Mouse (Mus musculus) testis, adult 2 months (tissue): ENCODE data around the gene Taf3. TPM values are rescaled to one million over a fixed set of nuclear protein-coding genes. Genes with fewer than 3 reads are reported as not detected.

Experiments used
- H3K27ac ChIP-seq: fragments of 200-500 bp; 2 replicates; pipeline ENCODE4 v1.5.1; 2012; ENCODE audit warnings: low read depth, low read length; ENCODE audit not compliant: control insufficient read depth, insufficient read depth
- H3K27me3 ChIP-seq: fragments of 200-500 bp; 2 replicates; pipeline ENCODE4 v1.6.1; 2012; ENCODE audit warnings: mild to moderate bottlenecking, low read length, moderate library complexity; ENCODE audit not compliant: control insufficient read depth, insufficient read depth
- H3K36me3 ChIP-seq: fragments of 200-500 bp; 2 replicates; pipeline ENCODE4 v1.6.1; 2012; ENCODE audit warnings: mild to moderate bottlenecking, low read length; ENCODE audit not compliant: control insufficient read depth, insufficient read depth
- H3K4me1 ChIP-seq: fragments of 200-500 bp; 2 replicates; pipeline ENCODE4 v1.6.1; 2012; ENCODE audit warnings: low read length; ENCODE audit not compliant: control insufficient read depth, insufficient read depth
- H3K4me3 ChIP-seq: fragments of 200-500 bp; 2 replicates; pipeline ENCODE4 v1.5.1; 2012; ENCODE audit warnings: low read depth, mild to moderate bottlenecking, low read length, moderate library complexity, mixed read lengths; ENCODE audit not compliant: control insufficient read depth
- CTCF ChIP-seq: fragments of 200-500 bp; IDR thresholded peaks from 2 replicates; pipeline ENCODE4 v1.5.1; 2012; ENCODE audit warnings: low read depth, mild to moderate bottlenecking, inconsistent platforms, low read length, moderate library complexity; ENCODE audit not compliant: control insufficient read depth, insufficient read depth, insufficient replicate concordance
- POLR2A ChIP-seq: fragments of 200-500 bp; IDR thresholded peaks from 2 replicates; pipeline ENCODE4 v1.6.1; 2012; ENCODE audit warnings: low read depth, mild to moderate bottlenecking, inconsistent platforms, low read length, moderate library complexity; ENCODE audit not compliant: control insufficient read depth
- polyA plus RNA-seq: library from polyadenylated mRNA; depleted of rRNA; stranded (reverse); fragments of >200 nt; gene quantifications from 2 replicates; pipeline ENCODE4 v1.2.3, GENCODE M21; 2012

The Taf3 gene
- polyA plus RNA-seq, 1 experiment, result 9.1 TPM

DNA sequence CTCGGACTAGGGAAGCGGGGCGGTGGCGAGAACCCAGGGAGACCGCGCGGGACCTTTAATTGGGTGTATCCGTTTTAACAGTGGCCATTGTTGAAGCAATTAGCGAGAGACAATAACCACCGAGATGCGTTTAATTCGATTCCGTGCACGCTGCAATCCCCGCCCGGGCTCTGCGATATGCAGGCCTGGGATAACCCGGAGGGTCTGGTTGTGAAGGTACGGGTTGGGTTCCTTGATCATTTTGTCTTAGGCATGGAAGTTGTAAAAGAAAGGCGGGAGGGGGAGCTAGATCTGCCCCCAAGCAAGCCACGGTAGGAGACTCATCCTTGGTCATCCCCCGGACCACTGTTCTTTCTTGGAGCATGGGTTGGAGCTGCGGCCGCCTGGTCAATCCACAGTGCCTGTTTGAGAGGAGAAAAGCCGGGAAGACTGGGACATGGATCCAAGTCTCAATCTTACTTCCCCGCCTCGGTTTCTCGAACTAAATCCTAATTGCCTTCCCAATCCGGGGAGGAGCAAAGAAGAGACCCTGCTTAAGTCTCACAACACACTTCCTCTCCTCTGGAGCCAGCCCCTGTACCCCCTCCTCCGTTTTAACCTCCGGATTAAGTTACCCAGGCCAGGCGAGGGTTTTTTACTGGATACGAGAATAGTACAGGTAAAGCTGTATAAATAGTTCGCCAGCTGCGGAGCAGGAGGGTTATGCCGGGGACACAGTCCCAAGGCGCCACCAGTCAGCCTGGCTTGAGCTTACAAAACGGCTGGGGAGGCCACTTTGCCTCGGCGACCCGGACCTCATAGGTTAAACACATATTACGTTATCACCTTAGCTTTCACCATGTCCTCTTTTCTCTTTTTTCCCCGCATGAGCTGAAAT lies 165.2 kb downstream of the Taf3 start:
- TF ChIP-seq POLR2A, result no peak
- no peak for TF ChIP-seq CTCF
- Histone ChIP-seq H3K4me1 (peaks cover 15% of the 10 kb centered on the region), H3K27me3 (peaks cover 26% of the 10 kb centered on the region), H3K36me3 (no peaks in the 10 kb centered on the region), H3K27ac (no peak overlapping the region), H3K4me3 (peak overlapping the region; percentile 87)

GRCm38 (mm10) chr2:9882371-9882925 lies 165.9 kb downstream of the Taf3 start:
- Histone ChIP-seq H3K27ac (no peak overlapping the region), H3K4me1 (peaks cover 15% of the 10 kb centered on the region)

DNA sequence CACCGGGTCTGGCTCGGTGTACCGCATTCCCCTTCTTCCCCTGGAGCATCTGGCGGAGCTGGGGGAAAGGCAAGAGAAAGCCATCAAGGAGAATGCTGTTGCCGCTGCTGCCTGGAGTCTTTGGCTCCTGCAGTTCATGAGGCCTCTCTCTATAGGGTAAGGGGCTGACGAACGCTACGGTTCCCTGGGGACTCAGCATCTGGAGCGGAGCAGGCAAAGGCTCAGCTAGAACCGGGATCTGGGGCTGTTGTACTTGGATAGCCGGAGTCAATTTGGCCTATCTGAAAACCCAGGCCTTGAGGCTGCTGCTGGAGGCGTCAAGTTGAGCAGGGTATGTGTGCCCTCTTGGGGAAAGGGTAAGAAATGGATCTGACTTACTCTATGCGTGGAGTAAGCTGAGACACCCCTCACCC lies 166.8 kb downstream of the Taf3 start:
- peak overlapping the region; percentile 87 for H3K4me3 ChIP-seq
- peaks cover 20% of the 10 kb centered on the region for H3K4me1 ChIP-seq
- no peak overlapping the region for H3K27ac ChIP-seq
- peaks cover 28% of the 10 kb centered on the region for H3K27me3 ChIP-seq
- TF ChIP-seq CTCF, result no peak
- no peak for TF ChIP-seq POLR2A
- H3K36me3 ChIP-seq, result no peaks in the 10 kb centered on the region

More at GRCm38 (mm10) chr2:9882371-9882925, 165.9 kb downstream of the Taf3 start:
- H3K4me3 ChIP-seq, result peak overlapping the region; percentile 87
- peaks cover 28% of the 10 kb centered on the region for H3K27me3 ChIP-seq
- TF ChIP-seq CTCF (no peak), POLR2A (no peak)
- H3K36me3 ChIP-seq, result no peaks in the 10 kb centered on the region

GRCm38 (mm10) chr2:9881051-9881591 lies 167.3 kb downstream of the Taf3 start, which contains the start of gene 4930412O13Rik:
4930412O13Rik (plus strand) TSS chr2:9881252.
- H3K27me3 ChIP-seq, result peaks cover 28% of the 10 kb centered on the region
- H3K4me1 ChIP-seq, result peaks cover 20% of the 10 kb centered on the region
- TF ChIP-seq CTCF (no peak), POLR2A (peak; percentile 30; the same call in 1 of the 2 replicates)
- H3K4me3 ChIP-seq, result peak within 1 kb of the TSS; percentile 87
- H3K27ac ChIP-seq, result no peak within 1 kb of the TSS
- no peaks in the 10 kb centered on the region for H3K36me3 ChIP-seq

DNA sequence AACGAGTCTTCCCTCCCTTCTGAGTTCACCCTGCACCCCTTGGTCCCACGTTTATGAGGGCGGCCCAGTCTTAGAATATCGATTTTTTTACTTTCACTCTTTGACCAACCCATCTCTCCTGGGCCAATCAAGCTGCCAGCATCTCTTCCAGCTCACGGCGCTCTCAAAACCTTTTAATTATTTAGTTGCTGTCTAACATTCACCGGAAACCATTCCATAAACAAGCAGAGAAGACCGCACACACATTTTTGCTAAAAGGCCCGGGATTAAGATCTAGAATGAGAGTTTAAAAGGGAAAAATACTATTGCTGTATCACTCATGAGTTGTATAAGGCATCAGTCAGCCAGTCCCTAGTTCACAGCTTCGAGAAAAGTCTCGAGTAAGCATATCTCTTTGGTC lies 168.1 kb downstream of the Taf3 start:
- no peak overlapping the region for H3K4me3 ChIP-seq
- H3K27me3 ChIP-seq, result peaks cover 28% of the 10 kb centered on the region
- H3K27ac ChIP-seq, result no peak overlapping the region
- peaks cover 20% of the 10 kb centered on the region for H3K4me1 ChIP-seq
- no peak for TF ChIP-seq POLR2A
- no peak for TF ChIP-seq CTCF
- no peaks in the 10 kb centered on the region for H3K36me3 ChIP-seq

DNA sequence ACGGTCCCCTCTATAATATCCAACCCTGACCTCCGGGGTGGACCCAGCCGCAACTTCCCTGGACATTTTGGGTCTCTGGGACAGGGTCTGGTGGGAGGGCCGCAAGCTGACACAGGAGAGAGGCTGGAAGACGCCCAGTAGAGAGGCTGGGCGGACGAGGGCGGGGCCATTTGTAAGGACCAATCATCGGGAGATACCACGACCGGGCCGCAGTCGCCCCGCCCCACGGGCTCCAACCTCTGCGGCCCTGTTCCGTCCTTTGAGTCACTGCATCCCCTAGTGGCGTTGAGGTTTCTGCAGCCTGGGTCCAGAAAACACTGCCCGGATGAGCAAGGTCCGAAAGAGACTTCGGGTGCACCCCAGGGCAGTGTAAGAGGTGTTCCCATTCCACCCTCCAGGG lies 168.9 kb downstream of the Taf3 start:
- Histone ChIP-seq H3K27me3 (peaks cover 28% of the 10 kb centered on the region), H3K4me1 (peaks cover 20% of the 10 kb centered on the region), H3K36me3 (no peaks in the 10 kb centered on the region), H3K4me3 (peak overlapping the region; percentile 12), H3K27ac (no peak overlapping the region)
- peak; percentile 46; the same call in 1 of the 2 replicates for TF ChIP-seq CTCF
- no peak for TF ChIP-seq POLR2A

- Histone ChIP-seq H3K27ac (no peak overlapping the region), H3K27me3 (peaks cover 31% of the 10 kb centered on the region), H3K4me1 (peaks cover 23% of the 10 kb centered on the region), H3K4me3 (peak overlapping the region; percentile 12), H3K36me3 (no peaks in the 10 kb centered on the region)
- TF ChIP-seq CTCF (no peak), POLR2A (no peak)
These were observed 169.3 kb downstream of the Taf3 start for GRCm38 (mm10) chr2:9879092-9879491.

DNA sequence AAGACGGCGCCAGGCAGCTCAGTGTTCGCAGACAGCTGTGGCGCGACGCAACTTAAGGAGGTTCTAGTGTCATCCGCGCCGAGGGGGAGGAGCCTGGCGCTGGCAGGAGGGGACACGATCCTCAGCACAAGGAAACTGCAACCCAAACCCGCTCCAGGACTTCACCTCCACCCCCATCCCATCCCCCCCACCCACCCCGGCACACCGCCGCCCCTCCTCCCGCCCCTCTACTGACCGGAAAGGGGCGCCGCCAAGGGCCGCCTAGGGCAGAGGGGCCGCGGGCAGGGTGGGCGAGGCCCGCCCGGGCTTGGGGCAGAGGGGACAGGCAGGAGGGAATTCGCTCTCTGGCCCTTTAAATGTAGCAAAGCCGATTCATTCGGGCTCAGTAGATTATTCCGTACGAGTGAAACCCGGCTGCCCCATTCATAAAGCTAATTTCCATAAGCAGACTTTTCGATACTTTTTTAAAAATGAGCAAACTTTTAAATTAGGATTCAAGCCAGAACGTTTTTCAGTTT lies 169.8 kb downstream of the Taf3 start:
- H3K27ac ChIP-seq, result no peak overlapping the region
- H3K4me1 ChIP-seq, result peaks cover 23% of the 10 kb centered on the region
- TF ChIP-seq POLR2A (no peak), CTCF (no peak)

More for the DNA sequence above, 169.8 kb downstream of the Taf3 start:
- no peaks in the 10 kb centered on the region for H3K36me3 ChIP-seq
- H3K4me3 ChIP-seq, result peak overlapping the region; percentile 59
- H3K27me3 ChIP-seq, result peaks cover 31% of the 10 kb centered on the region
